Mouse (Mus musculus): ENCODE results near the gene Slc35e3. TPM values are rescaled to one million over a fixed set of nuclear protein-coding genes. Genes with fewer than 3 reads are reported as not detected.

Slc35e3 gene
- 1 to 10 TPM; 5.2 to 6.1 TPM for total RNA-seq (2021)
- long read RNA-seq, experiment 1, partial matches to known transcripts = 1 of 2 reads
- long read RNA-seq, experiment 1, other reads (novel, unspliced or antisense) = 1 of 2 reads
- long read RNA-seq, experiment 2, partial matches to known transcripts = 0 of 3 reads
- long read RNA-seq, experiment 2, other reads (novel, unspliced or antisense) = 2 of 3 reads

GRCm38 (mm10) chr10:117746297-117746883 is at the start of gene Slc35e3:
TSS of gene Slc35e3 (minus strand) at chr10:117746365.
- DNase-seq = peak; percentile 97

GRCm38 (mm10) chr10:117795206-117795605 is 49.0 kb upstream of the Slc35e3 start:
- intact Hi-C loops (cut with DNase I; ENCODE audit: low total_unique reads) = no loop called here

More at GRCm38 (mm10) chr10:117746297-117746883, at the start of gene Slc35e3:
- intact Hi-C loops (cut with DNase I; ENCODE audit: low total_unique reads) = no loop called here

GRCm38 (mm10) chr10:117793436-117794030 is 47.4 kb upstream of the Slc35e3 start:
- DNase-seq = no peak
- intact Hi-C loops (cut with DNase I; ENCODE audit: low total_unique reads) = no loop called here

More at GRCm38 (mm10) chr10:117795206-117795605, 49.0 kb upstream of the Slc35e3 start:
- no peak for DNase-seq

- intact Hi-C loops (cut with DNase I; ENCODE audit: low total_unique reads) = no loop called here
- peak; percentile 100 for DNase-seq
Observed at GRCm38 (mm10) chr10:117792141-117793091, 46.3 kb upstream of the Slc35e3 start, which contains the start of gene Nup107. TSS of gene Nup107 (minus strand) at chr10:117792705.

GRCm38 (mm10) chr10:117791171-117791470 is 45.0 kb upstream of the Slc35e3 start:
- no peak for DNase-seq
- intact Hi-C loops (cut with DNase I; ENCODE audit: low total_unique reads) = no loop called here

- intact Hi-C loops (cut with DNase I; ENCODE audit: low total_unique reads) = no loop called here
- no peak for DNase-seq
Observed at GRCm38 (mm10) chr10:117790421-117791170, 44.4 kb upstream of the Slc35e3 start.

GRCm38 (mm10) chr10:117790011-117790410 is 43.8 kb upstream of the Slc35e3 start:
- intact Hi-C loops (cut with DNase I; ENCODE audit: low total_unique reads) = no loop called here
- no peak for DNase-seq

GRCm38 (mm10) chr10:117784646-117785045 is 38.5 kb upstream of the Slc35e3 start:
- no peak for DNase-seq
- intact Hi-C loops (cut with DNase I; ENCODE audit: low total_unique reads) = no loop called here

GRCm38 (mm10) chr10:117783786-117784420 is 37.7 kb upstream of the Slc35e3 start:
- intact Hi-C loops (cut with DNase I; ENCODE audit: low total_unique reads) = no loop called here
- DNase-seq = no peak

- DNase-seq = no peak
- intact Hi-C loops (cut with DNase I; ENCODE audit: low total_unique reads) = no loop called here
Observed at GRCm38 (mm10) chr10:117782491-117783260, 36.5 kb upstream of the Slc35e3 start.

- intact Hi-C loops (cut with DNase I; ENCODE audit: low total_unique reads) = no loop called here
- no peak for DNase-seq
Observed at GRCm38 (mm10) chr10:117782056-117782455, 35.9 kb upstream of the Slc35e3 start.

GRCm38 (mm10) chr10:117781021-117781725 is 35.0 kb upstream of the Slc35e3 start:
- intact Hi-C loops (cut with DNase I; ENCODE audit: low total_unique reads) = no loop called here
- no peak for DNase-seq

- intact Hi-C loops (cut with DNase I; ENCODE audit: low total_unique reads) = no loop called here
- DNase-seq = no peak
Observed at GRCm38 (mm10) chr10:117780306-117780911, 34.2 kb upstream of the Slc35e3 start.

- DNase-seq = no peak
- intact Hi-C loops (cut with DNase I; ENCODE audit: low total_unique reads) = no loop called here
Observed at GRCm38 (mm10) chr10:117779581-117780305, 33.6 kb upstream of the Slc35e3 start.

GRCm38 (mm10) chr10:117778951-117779350 is 32.8 kb upstream of the Slc35e3 start:
- DNase-seq = no peak
- intact Hi-C loops (cut with DNase I; ENCODE audit: low total_unique reads) = no loop called here

GRCm38 (mm10) chr10:117778328-117778910 is 32.3 kb upstream of the Slc35e3 start:
- DNase-seq = no peak
- intact Hi-C loops (cut with DNase I; ENCODE audit: low total_unique reads) = no loop called here

Data from gastrocnemius, postnatal 14 days (tissue).